ENCODE assay signal across 10 mouse cellular contexts in the genomic region with DNA sequence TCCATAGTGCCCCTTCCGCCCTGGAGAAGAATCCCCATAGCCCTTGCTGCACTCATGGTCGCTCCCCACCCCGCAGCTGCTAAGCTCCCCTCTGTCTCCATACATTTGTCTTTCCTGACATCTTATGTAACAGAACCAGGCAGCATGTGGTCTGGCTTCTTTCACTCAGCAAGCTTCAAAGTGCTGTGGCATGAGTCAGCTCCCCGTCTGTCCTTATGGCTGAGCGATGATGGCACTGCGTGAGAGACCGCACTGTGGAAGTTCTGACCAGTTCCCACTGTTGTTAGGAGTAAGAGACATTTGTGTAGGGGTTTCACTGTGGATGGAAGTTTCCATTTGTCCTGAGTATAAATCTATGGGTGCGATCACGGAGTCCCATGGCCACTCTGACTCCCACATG.
A peak's percentile ranks its signal among the peaks of the same experiment; 100 is the strongest.
DNase-seq lines count a peak whose midpoint lies in the region; ATAC-seq lines count a peak whose summit lies in the region.
"Had no signal": no experiment of that assay in that cellular context is flagged by ENCODE, and none has a peak within 500 bp of the region (broad histone marks: within the 10 kb centered on the region; RNA-seq: fewer than 3 reads in every experiment).

No protein-coding gene starts in this region.

- no peak overlapping the region for H3K9ac ChIP-seq in neural tube, embryonic 15.5 days (replicated peaks)
- no peak overlapping the region for H3K9ac ChIP-seq in heart, embryonic 13.5 days
- H3K9ac ChIP-seq: hindbrain, embryonic 14.5 days; lung, embryonic 15.5 days had no signal

- H3K27me3 ChIP-seq in neural tube, embryonic 15.5 days (replicated peaks): no peaks in the 10 kb centered on the region
- H3K27me3 ChIP-seq in heart, embryonic 13.5 days (replicated peaks): peaks cover 15% of the 10 kb centered on the region

- H3K36me3 ChIP-seq in neural tube, embryonic 15.5 days: no peaks in the 10 kb centered on the region
- H3K36me3 ChIP-seq in heart, embryonic 13.5 days: no peaks in the 10 kb centered on the region
- H3K36me3 ChIP-seq: lung, embryonic 15.5 days had no signal

- no peak overlapping the region for H3K4me3 ChIP-seq in neural tube, embryonic 15.5 days (replicated peaks)
- no peak overlapping the region for H3K4me3 ChIP-seq in heart, embryonic 13.5 days
- H3K4me3 ChIP-seq: lung, embryonic 15.5 days had no signal

- 0 out of 2 replicates have a peak, but pooled peaks cover 4% of the 10 kb centered on the region for H3K4me1 ChIP-seq in neural tube, embryonic 15.5 days
- H3K4me1 ChIP-seq in heart, embryonic 13.5 days: peaks cover 30% of the 10 kb centered on the region

- ATAC-seq in frontal cortex, adult (ENCODE audit: low TSS enrichment): peak; percentile 90
- no peak for ATAC-seq in neural tube, embryonic 15.5 days (ENCODE audit: low FRiP score)
- no peak for ATAC-seq in heart, embryonic 13.5 days (ENCODE audit: extremely low read depth, insufficient number of reproducible peaks, low FRiP score, low TSS enrichment)
- ATAC-seq in CD4-positive, CD25-positive, alpha-beta regulatory T cell, adult 4 months: no peak

- no peak overlapping the region for H3K4me2 ChIP-seq in neural tube, embryonic 15.5 days
- H3K4me2 ChIP-seq in heart, embryonic 13.5 days: peak overlapping the region; percentile 16
- H3K4me2 ChIP-seq: hindbrain, embryonic 14.5 days; lung, embryonic 15.5 days had no signal

- no peaks in the 10 kb centered on the region for H3K9me3 ChIP-seq in neural tube, embryonic 15.5 days (replicated peaks)
- H3K9me3 ChIP-seq in heart, embryonic 13.5 days: no peaks in the 10 kb centered on the region
- H3K9me3 ChIP-seq: lung, embryonic 15.5 days had no signal

- H3K27ac ChIP-seq in neural tube, embryonic 15.5 days (replicated peaks): no peak overlapping the region
- H3K27ac ChIP-seq in heart, embryonic 13.5 days (replicated peaks): peak overlapping the region; percentile 72
- H3K27ac ChIP-seq: hindbrain, embryonic 14.5 days; lung, embryonic 15.5 days had no signal

- DNase-seq in frontal cortex, postnatal 14 days (ENCODE audit: low spot score in 2 of 2): no peak
- peak; percentile 27 for DNase-seq in neural tube, embryonic 10.5 days (ENCODE audit: extremely low spot score, low spot score)
- DNase-seq in telencephalon, adult 2 months (ENCODE audit: low read depth, low spot score): peak; percentile 26
- no peak for DNase-seq in kidney, postnatal 4 days

- 66% methylated on average over 9 of the region's 9 CpGs for WGBS in neural tube, embryonic 15.5 days
- WGBS in heart, embryonic 13.5 days: 30% methylated on average over 9 of the region's 9 CpGs

Comparison
In these comparisons a context has a peak if more than half of its experiments do, and no peak if none do; other contexts are left out.
1. DNase-seq: peak in neural tube, embryonic 10.5 days (single experiment) and telencephalon, adult 2 months (single experiment); none in frontal cortex, postnatal 14 days (0 of 2) and kidney, postnatal 4 days (0 of 2).